Mouse (Mus musculus): ENCODE results near the gene Pink1.

- TF ChIP-seq ZC3H11A (IDR thresholded peaks at IDR 0.05; ENCODE audit: borderline replicate concordance, low read depth, low read length), result no peak
- no peak for TF ChIP-seq HCFC1 (IDR thresholded peaks at IDR 0.05; ENCODE audit: borderline replicate concordance, insufficient read depth, low read length)
- TF ChIP-seq ZNF384 (IDR thresholded peaks at IDR 0.05; ENCODE audit: low read depth, low read length), result no peak
Observed at GRCm38 (mm10) chr4:138356551-138356950, 30.4 kb upstream of the Pink1 start.

Data from ES-E14 (cell line).